Mouse (Mus musculus) neural tube, embryonic 11.5 days (tissue): ENCODE measurements around the gene Rpl27. TPM values are rescaled to one million over a fixed set of nuclear protein-coding genes. Genes with fewer than 3 reads are reported as not detected.

Experiments used
- ATAC-seq: fragments of 200-750 bp; cut with Nextera tagmentation; 2 replicates; pipeline ENCODE4 v1.8.0; 2017; ENCODE audit warnings: moderate number of reproducible peaks, mild to moderate bottlenecking, moderate TSS enrichment, moderate library complexity; ENCODE audit not compliant: insufficient read depth, low FRiP score, low TSS enrichment
- DNase-seq: peaks from one replicate; pipeline ENCODE4 v3.0.0-alpha.2; 2015; ENCODE audit warnings: low spot score
- H3K27ac ChIP-seq: fragments of 300-500 bp; sonication (generic); 2 replicates; pipeline ENCODE4 v1.5.1; 2014; ENCODE audit warnings: low read depth, mild to moderate bottlenecking, low read length
- H3K27me3 ChIP-seq: fragments of 300-500 bp; sonication (generic); 2 replicates; pipeline ENCODE4 v1.6.1; 2014; ENCODE audit warnings: mild to moderate bottlenecking, low read length, mixed read lengths; ENCODE audit not compliant: control insufficient read depth, insufficient read depth
- H3K36me3 ChIP-seq: fragments of 300-500 bp; sonication (generic); 2 replicates; pipeline ENCODE4 v1.6.1; 2014; ENCODE audit warnings: mild to moderate bottlenecking, low read length, moderate library complexity, mixed read lengths; ENCODE audit not compliant: control insufficient read depth, insufficient read depth
- H3K4me1 ChIP-seq: fragments of 300-500 bp; sonication (generic); 2 replicates; pipeline ENCODE4 v1.6.1; 2014; ENCODE audit warnings: low read length, mixed read lengths; ENCODE audit not compliant: control insufficient read depth, insufficient read depth
- H3K4me2 ChIP-seq: fragments of 300-500 bp; sonication (generic); 2 replicates; pipeline ENCODE4 v1.6.1; 2014; ENCODE audit warnings: low read depth, mild to moderate bottlenecking, moderate library complexity
- H3K4me3 ChIP-seq: fragments of 300-500 bp; sonication (generic); 2 replicates; pipeline ENCODE4 v1.5.1; 2014; ENCODE audit warnings: low read depth, low read length
- H3K9ac ChIP-seq: fragments of 300-500 bp; sonication (generic); 2 replicates; pipeline ENCODE4 v1.6.1; 2014; ENCODE audit warnings: mild to moderate bottlenecking, low read length
- H3K9me3 ChIP-seq: fragments of 300-500 bp; sonication (generic); 2 replicates; pipeline ENCODE4 v1.6.1; 2016; ENCODE audit warnings: low read length; ENCODE audit not compliant: control insufficient read depth
- WGBS: fragments of 180-500 bp; shearing (Covaris S2); extraction: QIAGEN DNeasy Blood & Tissue Kit; methylation state at CpG from one replicate; pipeline ENCODE4 v1.1.7; 2014; 5-methylcytosine and 5-hydroxymethylcytosine counted together
- polyA plus RNA-seq: library from polyadenylated mRNA; unstranded; fragments of >200 nt; fragmentation: Nextera tagmentation; extraction: Ambion mirVana; gene quantifications from 2 replicates; pipeline ENCODE4 v1.2.1, GENCODE M21; 2014

Gene Rpl27
- 389 and 414 TPM in 2 replicates for polyA plus RNA-seq

- peaks cover 3% of the 10 kb centered on the region; the same call in 1 of the 2 replicates for H3K4me1 ChIP-seq
- peak within 1 kb of the TSS; percentile 99 for H3K4me2 ChIP-seq
- peaks cover 15% of the 10 kb centered on the region for H3K36me3 ChIP-seq
- H3K9ac ChIP-seq, result peak within 1 kb of the TSS; percentile 96
- peak within 1 kb of the TSS; percentile 92 for H3K4me3 ChIP-seq
- under 1% methylated on average over 42 of the region's 42 CpGs for WGBS
- DNase-seq, result peak; percentile 98
- H3K9me3 ChIP-seq, result no peaks in the 10 kb centered on the region
- H3K27me3 ChIP-seq, result no peaks in the 10 kb centered on the region
- peak within 1 kb of the TSS; percentile 90 for H3K27ac ChIP-seq
- peak; percentile 96 for ATAC-seq
Observed at GRCm38 (mm10) chr11:101442127-101442693, at the start of gene Rpl27. TSS of gene Rpl27 (plus strand) at chr11:101442298.

GRCm38 (mm10) chr11:101395110-101395509 is 47.0 kb upstream of the Rpl27 start:
- WGBS, result 9% methylated on average over 8 of the region's 8 CpGs
- ATAC-seq (no peak), DNase-seq (peak; percentile 71)
- Histone ChIP-seq H3K36me3 (no peaks in the 10 kb centered on the region), H3K9ac (no peak overlapping the region), H3K27ac (no peak overlapping the region), H3K9me3 (no peaks in the 10 kb centered on the region), H3K4me3 (no peak overlapping the region), H3K27me3 (no peaks in the 10 kb centered on the region), H3K4me2 (no peak overlapping the region), H3K4me1 (no peaks in the 10 kb centered on the region)

GRCm38 (mm10) chr11:101415306-101415705 is 26.8 kb upstream of the Rpl27 start:
- no peak for ATAC-seq
- DNase-seq, result no peak
- no peak overlapping the region for H3K4me2 ChIP-seq
- peaks cover 13% of the 10 kb centered on the region for H3K36me3 ChIP-seq
- H3K27ac ChIP-seq, result no peak overlapping the region
- H3K4me1 ChIP-seq, result peaks cover 6% of the 10 kb centered on the region
- no peak overlapping the region for H3K4me3 ChIP-seq
- 89% methylated on average over 2 of the region's 2 CpGs for WGBS
- H3K9ac ChIP-seq, result no peak overlapping the region
- H3K9me3 ChIP-seq, result no peaks in the 10 kb centered on the region
- no peaks in the 10 kb centered on the region for H3K27me3 ChIP-seq

GRCm38 (mm10) chr11:101416433-101417100 is 25.5 kb upstream of the Rpl27 start:
- ATAC-seq, result peak; percentile 6; the same call in 1 of the 2 replicates
- WGBS, result 4% methylated on average over 11 of the region's 11 CpGs
- Histone ChIP-seq H3K9me3 (no peaks in the 10 kb centered on the region), H3K4me1 (peaks cover 6% of the 10 kb centered on the region), H3K27me3 (no peaks in the 10 kb centered on the region), H3K36me3 (peaks cover 4% of the 10 kb centered on the region; the same call in 1 of the 2 replicates), H3K4me3 (peak overlapping the region; percentile 68), H3K9ac (peak overlapping the region; percentile 75), H3K4me2 (peak overlapping the region; percentile 86), H3K27ac (0 out of 2 replicates have a peak overlapping the region, but pooled peaks have one; percentile 39)
- no peak for DNase-seq

- Histone ChIP-seq H3K4me2 (peak within 1 kb of the TSS; percentile 86), H3K36me3 (peaks cover 4% of the 10 kb centered on the region; the same call in 1 of the 2 replicates), H3K9ac (peak within 1 kb of the TSS; percentile 75), H3K27me3 (no peaks in the 10 kb centered on the region), H3K4me1 (peaks cover 6% of the 10 kb centered on the region), H3K9me3 (no peaks in the 10 kb centered on the region), H3K27ac (0 out of 2 replicates have a peak within 1 kb of the TSS, but pooled peaks have one; percentile 39), H3K4me3 (peak within 1 kb of the TSS; percentile 68)
- under 1% methylated on average over 45 of the region's 45 CpGs for WGBS
- peak; percentile 91 for DNase-seq
- peak; percentile 71 for ATAC-seq
Observed at GRCm38 (mm10) chr11:101417101-101417855, 24.8 kb upstream of the Rpl27 start, which contains the start of gene Aarsd1. TSS of gene Aarsd1 (minus strand) at chr11:101417615.

GRCm38 (mm10) chr11:101418991-101419390 is 23.1 kb upstream of the Rpl27 start:
- DNase-seq (no peak), ATAC-seq (no peak)
- Histone ChIP-seq H3K4me1 (peaks cover 6% of the 10 kb centered on the region), H3K27ac (no peak overlapping the region), H3K4me2 (no peak overlapping the region), H3K4me3 (no peak overlapping the region), H3K27me3 (no peaks in the 10 kb centered on the region), H3K9ac (no peak overlapping the region), H3K9me3 (no peaks in the 10 kb centered on the region), H3K36me3 (peaks cover 1% of the 10 kb centered on the region; the same call in 1 of the 2 replicates)
- 60% methylated on average over 6 of the region's 6 CpGs for WGBS

- 30% methylated on average over 3 of the region's 3 CpGs for WGBS
- H3K4me1 ChIP-seq, result peaks cover 6% of the 10 kb centered on the region
- H3K9me3 ChIP-seq, result no peaks in the 10 kb centered on the region
- no peak overlapping the region for H3K4me2 ChIP-seq
- H3K27ac ChIP-seq, result no peak overlapping the region
- H3K27me3 ChIP-seq, result no peaks in the 10 kb centered on the region
- no peak overlapping the region for H3K9ac ChIP-seq
- H3K4me3 ChIP-seq, result no peak overlapping the region
- no peaks in the 10 kb centered on the region for H3K36me3 ChIP-seq
- ATAC-seq (no peak), DNase-seq (no peak)
Observed at GRCm38 (mm10) chr11:101419610-101420009, 22.5 kb upstream of the Rpl27 start.

- Histone ChIP-seq H3K9ac (no peak overlapping the region), H3K27me3 (no peaks in the 10 kb centered on the region), H3K4me1 (peaks cover 6% of the 10 kb centered on the region), H3K36me3 (no peaks in the 10 kb centered on the region), H3K9me3 (no peaks in the 10 kb centered on the region), H3K4me3 (no peak overlapping the region), H3K4me2 (no peak overlapping the region), H3K27ac (no peak overlapping the region)
- 89% methylated on average over 5 of the region's 5 CpGs for WGBS
- DNase-seq (no peak), ATAC-seq (no peak)
Observed at GRCm38 (mm10) chr11:101420148-101420547, 21.9 kb upstream of the Rpl27 start.
